ENCODE assay signal across 9 mouse cellular contexts in the genomic region with DNA sequence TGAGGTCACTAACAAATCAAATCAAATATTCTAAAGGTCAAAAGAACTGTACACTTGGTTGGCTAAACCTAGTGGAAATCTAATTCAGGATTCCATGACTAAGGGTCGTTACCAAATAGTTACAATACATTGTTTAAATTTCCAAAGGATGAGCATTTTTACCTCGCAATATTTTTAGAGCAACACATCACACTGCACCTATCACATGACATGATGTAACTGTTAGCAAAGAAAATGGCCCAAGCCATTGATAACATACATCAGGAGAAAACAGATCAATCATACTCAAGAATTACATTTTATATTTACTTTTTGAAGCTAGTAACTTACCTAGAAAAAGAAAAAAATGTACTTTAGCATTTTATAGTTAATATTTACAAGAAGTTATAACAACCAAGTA. TPM values are rescaled to one million over a fixed set of nuclear protein-coding genes. Genes with fewer than 3 reads are reported as not detected.
DNase-seq lines count a peak whose midpoint lies in the region; ATAC-seq and TF ChIP-seq lines count a peak whose summit lies in the region.
"Had no signal": no experiment of that assay in that cellular context is flagged by ENCODE, and none has a peak within 500 bp of the region (broad histone marks: within the 10 kb centered on the region; RNA-seq: fewer than 3 reads in every experiment).

No protein-coding gene starts in this region.

- H3K4me2 ChIP-seq in embryonic facial prominence, embryonic 14.5 days (ENCODE audit: low read depth, low read length), result peak overlapping the region; percentile 80
- H3K4me2 ChIP-seq in hindbrain, postnatal 0 days (ENCODE audit: low read depth, low read length), result peak overlapping the region; percentile 87
- peak overlapping the region; percentile 39 for H3K4me2 ChIP-seq in midbrain, postnatal 0 days (ENCODE audit: low read depth, low read length, poor library complexity, severe bottlenecking)

- H3K4me3 ChIP-seq in layer of hippocampus, adult 2 months, result peak overlapping the region; percentile 76
- peak overlapping the region; percentile 88; the same call in 1 of the 2 replicates for H3K4me3 ChIP-seq in embryonic facial prominence, embryonic 14.5 days (ENCODE audit: low read depth, low read length)
- peak overlapping the region; percentile 8; the same call in 1 of the 2 replicates for H3K4me3 ChIP-seq in hindbrain, postnatal 0 days (ENCODE audit: low read length)
- H3K4me3 ChIP-seq in midbrain, postnatal 0 days (ENCODE audit: low read depth, low read length), result peak overlapping the region; percentile 16

- H3K4me1 ChIP-seq in embryonic facial prominence, embryonic 14.5 days (ENCODE audit: control insufficient read depth, insufficient read depth, low read length), result peaks cover 37% of the 10 kb centered on the region
- H3K4me1 ChIP-seq in hindbrain, postnatal 0 days (ENCODE audit: insufficient read depth, low read length), result peaks cover 4% of the 10 kb centered on the region; the same call in 1 of the 2 replicates
- H3K4me1 ChIP-seq in midbrain, postnatal 0 days (ENCODE audit: insufficient read depth, low read length), result no peaks in the 10 kb centered on the region

- H3K9me3 ChIP-seq in embryonic facial prominence, embryonic 14.5 days (ENCODE audit: control insufficient read depth, low read length), result no peaks in the 10 kb centered on the region
- no peaks in the 10 kb centered on the region for H3K9me3 ChIP-seq in hindbrain, postnatal 0 days (ENCODE audit: low read length)
- no peaks in the 10 kb centered on the region for H3K9me3 ChIP-seq in midbrain, postnatal 0 days (ENCODE audit: low read length)
- H3K9me3 ChIP-seq: limb, embryonic 15.5 days had no signal

- no peaks in the 10 kb centered on the region for H3K36me3 ChIP-seq in embryonic facial prominence, embryonic 14.5 days (ENCODE audit: control insufficient read depth, insufficient read depth, low read length)
- H3K36me3 ChIP-seq in hindbrain, postnatal 0 days (ENCODE audit: insufficient read depth, low read length), result no peaks in the 10 kb centered on the region
- H3K36me3 ChIP-seq in midbrain, postnatal 0 days (ENCODE audit: insufficient read depth, low read length), result no peaks in the 10 kb centered on the region
- H3K36me3 ChIP-seq: limb, embryonic 15.5 days had no signal

- ATAC-seq in embryonic facial prominence, embryonic 14.5 days (ENCODE audit: low read depth), result no peak
- no peak for ATAC-seq in hindbrain, postnatal 0 days
- no peak for ATAC-seq in midbrain, postnatal 0 days (ENCODE audit: low FRiP score)

- H3K9ac ChIP-seq in embryonic facial prominence, embryonic 14.5 days (ENCODE audit: low read depth, low read length), result no peak overlapping the region
- H3K9ac ChIP-seq in hindbrain, postnatal 0 days (replicated peaks; ENCODE audit: low read length), result no peak overlapping the region
- H3K9ac ChIP-seq in midbrain, postnatal 0 days (replicated peaks; ENCODE audit: low read length, poor library complexity, severe bottlenecking), result no peak overlapping the region
- H3K9ac ChIP-seq: limb, embryonic 15.5 days had no signal

- DNase-seq in layer of hippocampus, adult 2 months (ENCODE audit: low spot score in 2 of 2), result no peak
- DNase-seq in layer of hippocampus, adult 9-10 months (ENCODE audit: low spot score), result no peak
- no peak for DNase-seq in embryonic facial prominence, embryonic 14.5 days (ENCODE audit: low spot score)
- no peak for DNase-seq in hindbrain, postnatal 0 days (ENCODE audit: low spot score)
- DNase-seq in midbrain, postnatal 0 days (ENCODE audit: low spot score), result no peak
- DNase-seq in cerebellum, adult 11-12 months, result no peak
- DNase-seq in right cerebral cortex, adult 2 months (ENCODE audit: low spot score in 2 of 2), result no peak
- DNase-seq: cerebellum, postnatal 36 days had no signal

- 47% methylated on average over 2 of the region's 2 CpGs for WGBS in embryonic facial prominence, embryonic 14.5 days
- WGBS in hindbrain, postnatal 0 days, result 39% methylated on average over 2 of the region's 2 CpGs
- WGBS in midbrain, postnatal 0 days, result 44% methylated on average over 2 of the region's 2 CpGs

- TF ChIP-seq CTCF in layer of hippocampus, adult 2 months (conservative IDR thresholded peaks at IDR 0.05), result no peak
- TF ChIP-seq CTCF in hindbrain, postnatal 0 days (IDR thresholded peaks at IDR 0.05; ENCODE audit: low read depth), result no peak
- TF ChIP-seq CTCF in midbrain, postnatal 0 days (IDR thresholded peaks at IDR 0.05), result no peak

- H3K27me3 ChIP-seq in embryonic facial prominence, embryonic 14.5 days (replicated peaks; ENCODE audit: control insufficient read depth, insufficient read depth, low read length), result no peaks in the 10 kb centered on the region
- H3K27me3 ChIP-seq in hindbrain, postnatal 0 days (ENCODE audit: insufficient read depth, low read length), result no peaks in the 10 kb centered on the region
- H3K27me3 ChIP-seq in midbrain, postnatal 0 days (ENCODE audit: insufficient read depth, low read length), result no peaks in the 10 kb centered on the region
- H3K27me3 ChIP-seq: limb, embryonic 15.5 days had no signal

- peak overlapping the region; percentile 100; the same call in 1 of the 2 replicates for H3K27ac ChIP-seq in layer of hippocampus, adult 2 months
- H3K27ac ChIP-seq in embryonic facial prominence, embryonic 14.5 days (replicated peaks; ENCODE audit: low read depth, low read length), result no peak overlapping the region
- H3K27ac ChIP-seq in hindbrain, postnatal 0 days, result no peak overlapping the region
- H3K27ac ChIP-seq in midbrain, postnatal 0 days (ENCODE audit: low read depth, low read length), result no peak overlapping the region

RNA-seq across cellular contexts. Expression of a gene that starts 29.0 kb away (rescaled TPM):
- 10 to 100 TPM; 69.9 to 70.5 TPM for total RNA-seq in layer of hippocampus, adult 2 months (2021)
- polyA plus RNA-seq in embryonic facial prominence, embryonic 14.5 days (2014; fragmentation: Nextera tagmentation; extraction: Ambion mirVana), result 26.0 and 27.9 TPM in 2 replicates
- 54.9 and 75.5 TPM in 2 replicates for total RNA-seq in hindbrain, postnatal 0 days (2014; rRNA removed)
- polyA plus RNA-seq in hindbrain, postnatal 0 days (2015; fragmentation: Nextera tagmentation; extraction: Ambion mirVana), result 17.9 and 19.0 TPM in 2 replicates
- 82.3 and 88.9 TPM in 2 replicates for total RNA-seq in midbrain, postnatal 0 days (2014; rRNA removed)
- polyA plus RNA-seq in midbrain, postnatal 0 days (2015; fragmentation: Nextera tagmentation; extraction: Ambion mirVana), result 21.1 and 22.0 TPM in 2 replicates

Comparison
In these comparisons a context has a peak if more than half of its experiments do, and no peak if none do; other contexts are left out.
1. H3K4me3 ChIP-seq: peak in every context shown above with its lines; median percentile 88 in embryonic facial prominence, embryonic 14.5 days; 76 in layer of hippocampus, adult 2 months; 16 in midbrain, postnatal 0 days; 8 in hindbrain, postnatal 0 days.